In genomic region chr1:147273324-147273723, GRCm38 (mm10) we compare ENCODE assay signal across 28 mouse cellular contexts.
DNase-seq lines count a peak whose midpoint lies in the region; ATAC-seq lines count a peak whose summit lies in the region.
"Had no signal": no experiment of that assay in that cellular context is flagged by ENCODE, and none has a peak within 500 bp of the region (broad histone marks: within the 10 kb centered on the region; RNA-seq: fewer than 3 reads in every experiment).

No protein-coding gene starts in this region.

- DNase-seq in ES-CJ7 (ENCODE audit: low read depth, low spot score) (peak; percentile 16), ZHBTc4 (ENCODE audit: low read depth, low spot score) (peak; percentile 3)
- DNase-seq in embryonic facial prominence, embryonic 10.5 days (ENCODE audit: low spot score): peak; percentile 18
- DNase-seq in hindlimb bud, embryonic 11.5 days (ENCODE audit: extremely low spot score, low read depth, low spot score): peak; percentile 0
- DNase-seq in spleen, adult 12 weeks (ENCODE audit: low spot score): no peak
- DNase-seq: adrenal gland, adult 2 months; adrenal gland, postnatal 14 days; cerebellum, adult 11 months; cerebellum, adult 2 months; cerebellum, adult 9-11 months; cerebellum, postnatal 36 days; gastrocnemius, adult 2 months; gastrocnemius, postnatal 14 days; heart, adult 18-20 months; heart, postnatal 10 days; heart, postnatal 4 days; kidney, adult 2 months had no signal

- 79% methylated on average over 1 of the region's 1 CpGs for WGBS in embryonic facial prominence, embryonic 10.5 days

- H3K27me3 ChIP-seq in embryonic facial prominence, embryonic 10.5 days (replicated peaks; ENCODE audit: low read depth, poor library complexity, severe bottlenecking): no peaks in the 10 kb centered on the region
- H3K27me3 ChIP-seq: embryonic facial prominence, embryonic 13.5 days; forebrain, embryonic 12.5 days; forebrain, embryonic 15.5 days; heart, embryonic 12.5 days; heart, embryonic 15.5 days had no signal

- H3K4me3 ChIP-seq in embryonic facial prominence, embryonic 10.5 days: no peak overlapping the region
- H3K4me3 ChIP-seq: embryonic facial prominence, embryonic 13.5 days; erythroblast, embryonic 14.5 days; forebrain, embryonic 12.5 days; forebrain, embryonic 15.5 days; gastrocnemius, adult 2 months; heart, embryonic 12.5 days; heart, embryonic 15.5 days had no signal

- no peak overlapping the region for H3K27ac ChIP-seq in embryonic facial prominence, embryonic 10.5 days (replicated peaks)
- H3K27ac ChIP-seq: embryonic facial prominence, embryonic 13.5 days; forebrain, embryonic 12.5 days; forebrain, embryonic 15.5 days; gastrocnemius, adult 2 months; heart, embryonic 15.5 days; hindbrain, embryonic 14.5 days; hindbrain, postnatal 0 days had no signal

- H3K9me3 ChIP-seq in embryonic facial prominence, embryonic 10.5 days: no peaks in the 10 kb centered on the region
- H3K9me3 ChIP-seq: embryonic facial prominence, embryonic 13.5 days; forebrain, embryonic 12.5 days; forebrain, embryonic 15.5 days; heart, embryonic 12.5 days; heart, embryonic 15.5 days had no signal

- no peak for ATAC-seq in frontal cortex, adult (ENCODE audit: low TSS enrichment)
- ATAC-seq: CD4-positive, CD25-positive, alpha-beta regulatory T cell, adult 4 months; forebrain, embryonic 15.5 days; hindbrain, postnatal 0 days; intestine, postnatal 0 days had no signal

- no peaks in the 10 kb centered on the region for H3K36me3 ChIP-seq in embryonic facial prominence, embryonic 10.5 days (replicated peaks)
- H3K36me3 ChIP-seq: embryonic facial prominence, embryonic 13.5 days; forebrain, embryonic 12.5 days; forebrain, embryonic 15.5 days; heart, embryonic 12.5 days; heart, embryonic 15.5 days had no signal

- H3K4me1 ChIP-seq in embryonic facial prominence, embryonic 10.5 days: no peaks in the 10 kb centered on the region
- H3K4me1 ChIP-seq: embryonic facial prominence, embryonic 13.5 days; forebrain, embryonic 12.5 days; forebrain, embryonic 15.5 days; heart, embryonic 12.5 days; heart, embryonic 15.5 days had no signal
